Mouse (Mus musculus): ENCODE measurements around the gene Cmip.
"Not testable (repeated sequence)": the region's sequence is repeated elsewhere in the genome, so short reads cannot be mapped to it uniquely, and the experiment has no call there.

Cmip gene

GRCm38 (mm10) chr8:117421838-117422237 lies 165.0 kb downstream of the Cmip start:
- DNase-seq (ENCODE audit: low read depth) = no peak

- no peak for DNase-seq (ENCODE audit: low read depth)
Measured at GRCm38 (mm10) chr8:117422343-117422742, 165.5 kb downstream of the Cmip start.

- no peak for DNase-seq (ENCODE audit: low read depth)
Measured at GRCm38 (mm10) chr8:117423029-117423428, 166.2 kb downstream of the Cmip start.

GRCm38 (mm10) chr8:117427816-117428215 lies 171.0 kb downstream of the Cmip start:
- not testable (repeated sequence) for DNase-seq (ENCODE audit: low read depth)

- DNase-seq (ENCODE audit: low read depth) = no peak
Measured at GRCm38 (mm10) chr8:117428524-117429162, 171.8 kb downstream of the Cmip start.

- no peak for DNase-seq (ENCODE audit: low read depth)
Measured at GRCm38 (mm10) chr8:117430624-117431023, 173.8 kb downstream of the Cmip start.

- DNase-seq (ENCODE audit: low read depth) = no peak
Measured at GRCm38 (mm10) chr8:117431554-117431953, 174.7 kb downstream of the Cmip start.

GRCm38 (mm10) chr8:117432111-117432510 lies 175.2 kb downstream of the Cmip start:
- no peak for DNase-seq (ENCODE audit: low read depth)

- no peak for DNase-seq (ENCODE audit: low read depth)
Measured at GRCm38 (mm10) chr8:117433968-117434367, 177.1 kb downstream of the Cmip start.

GRCm38 (mm10) chr8:117436786-117437185 lies 179.9 kb downstream of the Cmip start:
- no peak for DNase-seq (ENCODE audit: low read depth)

GRCm38 (mm10) chr8:117437616-117438015 lies 180.8 kb downstream of the Cmip start:
- DNase-seq (ENCODE audit: low read depth) = no peak

GRCm38 (mm10) chr8:117440317-117440716 lies 183.5 kb downstream of the Cmip start:
- no peak for DNase-seq (ENCODE audit: low read depth)

GRCm38 (mm10) chr8:117440759-117441158 lies 183.9 kb downstream of the Cmip start:
- no peak for DNase-seq (ENCODE audit: low read depth)

- no peak for DNase-seq (ENCODE audit: low read depth)
Measured at GRCm38 (mm10) chr8:117445507-117445906, 188.6 kb downstream of the Cmip start.

GRCm38 (mm10) chr8:117446344-117446997 lies 189.6 kb downstream of the Cmip start:
- no peak for DNase-seq (ENCODE audit: low read depth)

GRCm38 (mm10) chr8:117451072-117451471 lies 194.2 kb downstream of the Cmip start:
- no peak for DNase-seq (ENCODE audit: low read depth)

- no peak for DNase-seq (ENCODE audit: low read depth)
Measured at GRCm38 (mm10) chr8:117453974-117454373, 197.1 kb downstream of the Cmip start.

GRCm38 (mm10) chr8:117454516-117455116 lies 197.8 kb downstream of the Cmip start:
- no peak for DNase-seq (ENCODE audit: low read depth)

GRCm38 (mm10) chr8:117455701-117456100 lies 198.8 kb downstream of the Cmip start:
- DNase-seq (ENCODE audit: low read depth) = no peak

GRCm38 (mm10) chr8:117458440-117458839 lies 201.6 kb downstream of the Cmip start:
- no peak for DNase-seq (ENCODE audit: low read depth)

GRCm38 (mm10) chr8:117462701-117463284 lies 205.9 kb downstream of the Cmip start:
- DNase-seq (ENCODE audit: low read depth) = no peak

GRCm38 (mm10) chr8:117464525-117464924 lies 207.7 kb downstream of the Cmip start:
- DNase-seq (ENCODE audit: low read depth) = peak; percentile 38

- peak; percentile 89 for DNase-seq (ENCODE audit: low read depth)
Measured at GRCm38 (mm10) chr8:117465250-117465649, 208.4 kb downstream of the Cmip start.

Data from induced T-regulatory cell, adult 2 months (primary cell).